Mouse (Mus musculus): ENCODE measurements around the gene Teddm2.

The Teddm2 gene

DNA sequence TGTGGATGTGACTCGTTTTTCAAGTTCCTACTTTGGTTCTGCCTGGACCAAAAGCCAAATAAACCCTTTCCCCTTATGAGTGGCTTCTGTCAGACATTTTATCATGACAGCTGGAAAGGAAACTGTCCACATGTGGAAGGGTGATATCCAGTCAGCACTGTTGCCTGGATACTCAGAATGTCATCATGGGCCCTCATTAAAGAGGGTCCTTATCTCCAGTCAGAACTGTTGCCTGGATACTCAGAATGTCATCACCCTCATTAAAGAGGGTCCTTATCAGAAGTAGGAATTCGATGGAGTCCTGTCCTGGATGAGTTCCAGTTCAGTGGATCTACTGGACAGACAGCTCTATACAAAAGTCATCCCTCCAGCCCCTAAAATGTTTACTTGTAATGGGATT lies 85.8 kb downstream of the Teddm2 start:
- DNase-seq = no peak

DNA sequence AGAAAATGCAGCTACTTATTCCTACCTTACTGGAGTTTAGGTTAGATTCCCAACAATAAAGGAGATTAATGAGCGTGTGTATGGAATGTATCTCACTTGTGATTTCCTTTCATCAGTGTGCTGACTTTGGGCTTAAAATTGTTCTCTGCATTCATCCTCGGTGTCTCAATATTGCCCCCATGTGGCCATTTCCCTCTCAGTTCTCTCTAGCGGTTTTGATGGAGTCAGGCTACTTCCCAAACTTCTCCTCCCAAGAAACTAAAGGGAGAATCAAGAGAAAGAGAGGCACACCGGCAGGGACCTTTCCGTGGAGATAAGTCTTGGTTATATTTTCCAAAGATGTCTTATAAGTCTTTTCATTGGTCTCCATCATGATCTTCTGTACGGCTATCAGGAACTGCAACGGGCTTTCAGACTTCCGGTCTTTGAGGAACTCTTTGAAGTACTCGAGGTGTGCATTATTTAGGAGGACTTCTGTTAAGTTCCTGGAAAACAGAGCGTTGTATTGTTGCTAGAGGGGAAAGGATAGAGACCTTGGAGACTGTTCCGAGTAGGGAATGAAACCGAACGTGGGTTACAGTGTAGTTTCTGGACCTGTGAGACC lies 92.5 kb downstream of the Teddm2 start:
- DNase-seq = peak; percentile 16

DNA sequence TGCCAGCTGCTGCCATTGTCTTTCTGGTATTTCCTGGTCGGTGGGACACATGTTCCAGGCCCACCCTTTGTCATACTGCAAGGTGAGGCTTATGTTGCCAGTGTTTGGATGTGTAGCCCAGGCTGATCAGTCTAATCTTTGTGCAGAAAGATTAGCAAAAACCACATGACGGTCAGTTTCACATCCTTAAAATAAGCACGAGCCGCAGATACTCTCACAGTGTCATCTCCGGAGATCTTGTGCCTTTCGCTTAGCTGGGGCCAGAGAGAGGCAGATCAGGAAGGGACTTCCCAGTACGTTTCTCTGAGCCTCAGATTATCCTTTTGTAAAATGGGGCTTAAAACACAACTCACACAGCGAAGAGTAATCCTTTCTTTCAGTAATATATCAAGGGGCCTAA lies 96.5 kb downstream of the Teddm2 start:
- DNase-seq = no peak

DNA sequence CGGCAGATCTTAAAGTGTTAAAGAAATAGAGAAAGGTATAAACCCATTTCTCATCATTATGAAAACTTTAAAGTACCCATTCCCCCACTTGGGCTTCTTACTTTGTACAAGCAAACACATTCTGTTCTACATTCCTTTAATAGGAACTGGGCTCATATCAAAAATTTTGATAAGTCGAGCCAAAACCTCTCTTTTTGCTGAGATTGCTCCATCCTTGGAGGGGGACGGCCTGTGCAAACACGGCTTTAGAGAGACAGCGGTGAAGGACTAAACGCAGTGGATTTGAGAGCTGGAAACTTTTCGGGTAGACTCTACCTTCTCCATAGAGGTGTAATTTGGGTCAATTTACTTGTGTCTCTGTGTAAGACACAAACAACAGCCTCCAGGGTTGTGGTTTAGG lies 97.3 kb downstream of the Teddm2 start:
- DNase-seq = no peak

All from cerebellum, adult 8-10 months (tissue).